Mouse (Mus musculus) lung, adult 2 months (tissue): Measurements from ENCODE around the gene Dynlt1a. TPM values are rescaled to one million over a fixed set of nuclear protein-coding genes. Genes with fewer than 3 reads are reported as not detected.
"Not testable (repeated sequence)": the region's sequence is repeated elsewhere in the genome, so short reads cannot be mapped to it uniquely, and the experiment has no call there.

ENCODE experiments used
- DNase-seq: peaks from one replicate; pipeline ENCODE4 v3.0.0; 2022
- H3K4me1 ChIP-seq: fragments of 200-500 bp; 2 replicates; pipeline ENCODE4 v1.6.1; 2011; ENCODE audit warnings: low read length; ENCODE audit not compliant: control insufficient read depth, insufficient read depth
- H3K4me3 ChIP-seq: fragments of 200-500 bp; replicated peaks from 2 replicates; pipeline ENCODE3; 2011; ENCODE audit warnings: low read depth, mild to moderate bottlenecking, control low read depth, low read length; ENCODE audit errors: extremely low read depth
- WGBS: fragments of 180-500 bp; shearing (Covaris S2); methylation state at CpG from one replicate; pipeline ENCODE4 v1.1.7; 2018; 5-methylcytosine and 5-hydroxymethylcytosine counted together
- polyA plus RNA-seq: library from polyadenylated mRNA; depleted of rRNA; stranded (reverse); fragments of >200 nt; gene quantifications from 2 replicates; pipeline ENCODE4 v1.2.3, GENCODE M21; 2012; rRNA removed

Dynlt1a gene
- 2.1 and 3.0 TPM in 2 replicates for polyA plus RNA-seq

GRCm38 (mm10) chr17:6317339-6317985 lies at the start of gene Dynlt1a:
Gene Dynlt1a (minus strand): TSS chr17:6317500.
- peak within 1 kb of the TSS; percentile 23 for H3K4me3 ChIP-seq
- peak; percentile 93 for DNase-seq
- H3K4me1 ChIP-seq: not testable (repeated sequence)
- 6% methylated on average over 23 of the region's 23 CpGs for WGBS

- not testable (repeated sequence) for H3K4me3 ChIP-seq, H3K4me1 ChIP-seq, DNase-seq
- WGBS: 84% methylated on average over 10 of the region's 10 CpGs
Observed at GRCm38 (mm10) chr17:6355256-6355655, 38.0 kb upstream of the Dynlt1a start.

DNA sequence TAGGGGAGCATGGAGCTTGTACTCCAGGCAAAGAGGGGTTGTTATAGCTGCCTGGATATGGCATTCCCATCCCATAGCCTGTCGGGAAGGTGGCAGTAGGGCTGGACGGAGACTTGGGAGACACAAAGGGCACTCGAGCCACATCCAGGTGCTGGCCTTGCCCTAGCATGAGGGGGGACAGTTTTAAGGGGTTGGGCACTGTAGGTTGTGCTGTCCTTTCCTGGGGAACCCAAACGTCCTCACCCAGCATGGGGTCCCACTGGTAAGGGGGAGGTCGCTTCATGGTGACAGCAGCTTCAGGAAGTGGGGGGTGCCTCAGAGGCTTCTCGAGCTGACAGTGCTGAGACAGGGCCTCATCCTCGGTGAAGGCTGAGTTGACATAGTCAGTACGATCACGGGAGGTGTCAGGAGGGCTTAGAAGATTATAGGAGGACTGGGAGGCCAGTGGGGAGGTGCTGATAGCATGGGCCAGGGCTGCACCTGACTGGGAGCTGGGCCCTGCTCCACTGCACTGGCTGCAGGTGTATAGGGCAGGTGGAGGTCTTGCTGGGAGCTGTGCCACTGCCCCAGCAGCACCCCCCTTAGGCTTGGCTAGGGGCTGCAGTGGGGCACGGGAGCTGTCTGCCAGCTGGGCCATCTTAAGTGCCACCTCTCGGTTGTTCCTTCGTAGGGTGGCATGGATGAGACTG lies 25.4 kb upstream of the Dynlt1a start:
- no CpG with 5 or more reads among the region's 12 CpGs for WGBS
- H3K4me3 ChIP-seq, H3K4me1 ChIP-seq, DNase-seq: not testable (repeated sequence)

DNA sequence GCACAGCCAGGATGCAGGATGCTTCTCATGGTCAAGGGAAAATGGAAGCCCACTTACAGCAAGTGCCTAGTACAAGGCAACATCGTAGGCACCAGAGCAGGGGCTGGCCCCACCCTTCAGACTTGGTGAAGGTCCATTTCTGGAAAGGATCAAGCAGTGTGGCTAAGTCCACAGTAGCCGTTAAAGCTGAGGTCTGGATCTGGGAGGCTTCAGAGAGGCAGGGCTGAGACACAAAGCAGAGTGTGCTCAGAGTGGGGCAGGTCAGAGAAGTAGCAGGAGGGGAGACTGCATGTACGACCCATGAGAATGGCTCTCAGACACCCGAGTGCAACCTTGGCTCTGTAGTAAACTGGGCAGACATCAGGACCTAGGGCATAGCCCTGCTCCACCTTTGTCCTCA lies 11.7 kb upstream of the Dynlt1a start:
- not testable (repeated sequence) for DNase-seq, H3K4me3 ChIP-seq, H3K4me1 ChIP-seq
- WGBS: 77% methylated on average over 4 of the region's 4 CpGs

GRCm38 (mm10) chr17:6327554-6327953 lies 10.3 kb upstream of the Dynlt1a start:
- 90% methylated on average over 7 of the region's 7 CpGs for WGBS
- DNase-seq, H3K4me3 ChIP-seq, H3K4me1 ChIP-seq: not testable (repeated sequence)

DNA sequence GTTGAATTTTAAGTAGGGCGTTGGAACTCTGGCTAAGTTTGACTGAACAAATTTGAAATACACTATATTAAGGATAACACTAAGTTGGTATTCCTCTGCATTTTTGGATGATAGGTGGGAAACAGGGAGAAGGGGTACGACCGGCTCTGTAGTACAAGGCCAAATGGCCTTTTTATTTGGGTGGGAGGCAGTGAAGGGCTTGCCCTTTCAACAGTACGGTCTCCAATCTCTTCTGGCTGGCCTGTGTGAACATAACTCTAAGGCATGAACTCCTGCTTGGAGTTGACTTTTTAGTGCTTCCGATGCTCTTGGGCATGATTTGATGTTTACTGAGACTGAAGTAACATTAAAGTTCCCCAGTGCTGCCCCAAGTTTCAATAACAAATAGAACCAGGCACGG lies 8.2 kb upstream of the Dynlt1a start:
- not testable (repeated sequence) for H3K4me3 ChIP-seq, H3K4me1 ChIP-seq, DNase-seq
- 75% methylated on average over 6 of the region's 6 CpGs for WGBS

DNA sequence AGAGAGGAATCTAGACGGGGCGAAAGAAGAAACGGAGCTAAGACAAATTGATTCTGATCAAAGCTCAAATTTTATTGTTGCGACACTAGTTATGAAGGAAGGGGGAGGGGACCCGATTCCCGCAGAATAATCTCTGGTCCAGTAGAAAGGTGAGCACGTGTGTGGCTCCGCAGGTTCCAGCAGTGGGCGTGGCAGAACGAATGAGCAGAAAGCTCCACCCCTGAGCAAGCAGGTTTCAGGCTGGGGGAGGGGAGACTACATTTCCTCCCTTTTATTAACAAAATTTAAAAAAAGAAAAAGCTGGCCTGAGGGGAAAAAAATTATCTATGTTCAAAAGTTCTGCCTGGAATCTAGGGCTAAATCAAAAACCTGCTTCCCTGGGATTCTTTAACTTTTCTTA lies 7.7 kb upstream of the Dynlt1a start:
- not testable (repeated sequence) for DNase-seq, H3K4me3 ChIP-seq, H3K4me1 ChIP-seq
- WGBS: 66% methylated on average over 10 of the region's 10 CpGs

GRCm38 (mm10) chr17:6321778-6322101 lies 4.4 kb upstream of the Dynlt1a start:
- not testable (repeated sequence) for DNase-seq, H3K4me3 ChIP-seq, H3K4me1 ChIP-seq
- WGBS: no CpG with 5 or more reads among the region's 10 CpGs

- not testable (repeated sequence) for H3K4me3 ChIP-seq, DNase-seq, H3K4me1 ChIP-seq
- 3% methylated on average over 6 of the region's 60 CpGs for WGBS
Observed at GRCm38 (mm10) chr17:6321081-6321777, 3.9 kb upstream of the Dynlt1a start.

- 2% methylated on average over 38 of the region's 38 CpGs for WGBS
- H3K4me3 ChIP-seq: peak overlapping the region; percentile 23
- H3K4me1 ChIP-seq: not testable (repeated sequence)
- peak; percentile 54 for DNase-seq
Observed at GRCm38 (mm10) chr17:6316379-6317126, 747 bp downstream of the Dynlt1a start.

GRCm38 (mm10) chr17:6315706-6316105 lies 1.6 kb downstream of the Dynlt1a start:
- 32% methylated on average over 3 of the region's 4 CpGs for WGBS
- not testable (repeated sequence) for H3K4me3 ChIP-seq, H3K4me1 ChIP-seq, DNase-seq

DNA sequence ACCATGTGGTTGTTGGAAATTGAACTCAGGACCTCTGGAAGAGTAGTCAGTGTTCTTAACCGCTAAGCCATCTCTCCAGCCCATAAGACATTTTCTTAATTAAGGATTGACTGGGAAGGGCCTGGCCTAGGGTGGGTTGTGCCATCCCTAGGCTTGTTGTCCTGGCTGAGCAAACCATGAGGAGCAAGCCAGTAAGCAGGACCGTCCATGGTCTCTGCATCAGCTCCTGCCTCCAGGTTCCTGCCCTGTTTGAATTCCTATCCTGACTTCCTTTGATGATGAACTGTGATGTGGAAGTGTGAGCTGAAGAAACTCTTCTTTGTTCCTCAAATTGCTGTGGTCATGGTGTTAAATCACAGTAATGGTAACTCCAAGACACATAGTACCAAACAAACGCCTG lies 2.8 kb downstream of the Dynlt1a start:
- H3K4me1 ChIP-seq, H3K4me3 ChIP-seq, DNase-seq: not testable (repeated sequence)
- WGBS: 83% methylated on average over 2 of the region's 3 CpGs

GRCm38 (mm10) chr17:6312755-6313154 lies 4.5 kb downstream of the Dynlt1a start:
- not testable (repeated sequence) for DNase-seq, H3K4me1 ChIP-seq, H3K4me3 ChIP-seq
- WGBS: 71% methylated on average over 3 of the region's 3 CpGs

DNA sequence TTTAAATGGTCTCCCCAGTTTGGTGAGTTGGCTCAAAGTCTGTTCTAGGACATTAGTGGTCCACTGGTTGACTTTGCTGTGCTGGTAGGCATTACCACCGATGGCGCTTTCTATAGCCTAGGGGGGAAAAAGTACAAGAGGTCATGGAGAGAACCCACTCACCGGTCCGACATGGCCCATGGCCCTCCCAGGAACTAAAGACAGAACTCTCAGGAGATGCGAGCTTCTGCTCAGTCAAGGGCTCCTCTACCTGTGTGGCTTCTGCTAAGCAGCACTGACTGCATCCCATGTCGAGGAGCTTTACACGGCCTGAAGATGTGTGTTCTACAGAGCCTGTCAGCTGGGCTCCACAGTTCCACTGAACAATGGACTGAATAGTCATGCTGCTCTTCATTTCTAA lies 5.6 kb downstream of the Dynlt1a start:
- H3K4me3 ChIP-seq, H3K4me1 ChIP-seq, DNase-seq: not testable (repeated sequence)
- WGBS: 90% methylated on average over 7 of the region's 7 CpGs

- H3K4me1 ChIP-seq, DNase-seq, H3K4me3 ChIP-seq: not testable (repeated sequence)
- WGBS: 94% methylated on average over 10 of the region's 13 CpGs
Observed at GRCm38 (mm10) chr17:6306503-6306902, 10.8 kb downstream of the Dynlt1a start.
